Mouse (Mus musculus) gastrocnemius, adult 2 months (tissue): ENCODE results near the gene Dynll1. TPM values are rescaled to one million over a fixed set of nuclear protein-coding genes. Genes with fewer than 3 reads are reported as not detected.
A peak's percentile ranks its signal among the peaks of the same experiment; 100 is the strongest.

Source experiments
- DNase-seq: peaks from one replicate; pipeline ENCODE4 v3.0.0; 2022
- H3K27ac ChIP-seq: fragments of 200-600 bp; 2 replicates; pipeline ENCODE4 v1.8.1; 2022; ENCODE audit warnings: mild to moderate bottlenecking
- H3K4me3 ChIP-seq: fragments of 200-600 bp; 2 replicates; pipeline ENCODE4 v1.8.1; 2022; ENCODE audit warnings: mild to moderate bottlenecking, moderate library complexity
- CTCF ChIP-seq: fragments of 200-600 bp; IDR thresholded peaks from 2 replicates; pipeline ENCODE4 v1.8.1; 2022; ENCODE audit warnings: antibody characterized with exemption, mild to moderate bottlenecking, moderate library complexity
- intact Hi-C: fragments of 180-260 bp; cut with DNase I; formaldehyde crosslinking; loops from one replicate; pipeline ENCODE4 v1.15.1; 2025
- total RNA-seq, 2 experiments: library from RNA; stranded (reverse); gene quantifications; 2 replicates each; pipeline ENCODE4 v1.2.3; 2021

The Dynll1 gene
- total RNA-seq, 2 experiments from 2014 or later = 48.4 to 115 TPM

DNA sequence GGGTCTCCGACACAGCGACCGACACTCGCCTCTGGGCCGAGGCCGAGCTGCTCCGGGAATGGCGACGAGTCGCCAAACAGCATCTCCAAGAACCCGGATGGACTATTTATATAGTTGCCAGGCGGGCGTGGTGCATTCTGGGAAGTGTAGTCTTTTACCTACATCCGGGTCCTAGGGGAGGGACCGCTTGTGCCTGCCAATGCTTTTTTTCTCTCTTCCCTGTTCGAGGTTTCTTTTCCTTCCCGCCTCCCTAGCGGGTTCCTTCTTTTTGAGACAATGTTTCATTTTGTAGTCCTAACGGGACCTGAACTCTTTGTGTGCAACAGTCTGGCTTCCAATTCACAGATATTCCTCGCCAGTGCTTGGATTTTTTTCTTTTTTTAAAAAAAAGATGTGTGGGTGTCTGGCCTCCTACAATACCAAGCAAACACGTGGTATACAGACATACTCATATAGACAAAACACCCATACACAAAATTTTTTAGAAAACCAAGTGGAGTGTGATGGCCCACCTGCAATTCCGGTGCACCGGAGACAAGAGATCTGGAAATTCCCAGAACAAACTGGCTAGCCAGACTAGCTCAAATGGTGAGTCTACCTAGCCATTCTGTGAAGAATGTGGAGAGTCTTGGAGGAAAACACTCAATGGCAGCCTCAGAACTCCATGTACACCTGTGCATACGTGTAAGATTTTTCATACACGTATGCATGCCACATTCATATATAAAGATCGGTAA is 27.8 kb downstream of the Dynll1 start, which contains the start of gene Rnf10:
Gene Rnf10 (minus strand): TSS at position 87 of the 737 bp plus-strand sequence.
- no peak for TF ChIP-seq CTCF
- Histone ChIP-seq H3K27ac (peak within 1 kb of the TSS; percentile 98), H3K4me3 (peak within 1 kb of the TSS; percentile 92)
- intact Hi-C loops = loop anchor here (2.0 kb wide), 1 partner anchor 36 kb away; no protein-coding TSS in a partner anchor
- DNase-seq = peak; percentile 95

DNA sequence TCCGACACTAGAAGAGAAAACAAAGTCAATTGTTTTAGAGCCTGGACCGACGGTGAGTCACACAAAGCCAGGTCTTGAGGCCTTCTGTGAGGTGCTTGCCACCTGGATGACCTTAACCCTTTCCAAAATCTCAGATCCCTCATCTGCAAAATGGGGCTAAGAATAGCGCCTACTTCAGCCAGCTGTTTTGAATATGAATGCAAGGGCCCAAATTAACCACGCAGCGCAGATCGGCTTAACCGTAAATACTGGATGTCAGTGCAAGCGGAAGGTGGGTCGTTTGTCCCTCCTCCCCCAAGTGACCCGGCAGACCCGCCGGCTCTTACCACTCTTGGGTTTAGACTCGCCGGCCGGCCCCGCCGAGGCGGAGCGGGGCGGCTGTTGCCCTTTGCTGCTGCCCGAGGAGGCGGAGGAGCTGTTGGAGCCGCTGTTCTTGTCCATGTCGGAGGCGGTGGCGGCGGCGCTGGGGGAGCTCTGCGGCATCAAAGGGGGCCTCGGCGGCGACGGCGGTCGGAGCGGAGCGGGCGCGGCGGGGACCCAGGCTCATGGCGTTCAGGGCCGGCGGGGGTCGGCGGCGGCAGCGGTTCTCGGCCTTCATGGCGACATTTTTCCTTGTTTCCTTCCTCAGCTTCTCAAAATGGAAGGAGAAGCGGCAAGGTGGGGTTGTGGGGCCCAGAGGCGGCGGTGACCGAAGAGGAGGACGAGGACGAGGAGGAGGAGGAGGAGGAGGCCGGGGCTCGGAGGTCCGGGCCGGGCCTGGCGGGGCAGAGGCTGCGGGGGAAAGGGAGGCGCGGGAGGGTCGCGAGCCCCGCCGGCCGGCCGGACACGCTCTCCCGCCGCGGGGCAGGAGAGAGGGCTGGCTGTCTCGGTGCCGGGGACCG is 28.6 kb downstream of the Dynll1 start:
- intact Hi-C loops = loop anchor here (2.0 kb wide), 1 partner anchor 35 kb away; no protein-coding TSS in a partner anchor
- peak overlapping the region; percentile 98 for H3K27ac ChIP-seq
- peak overlapping the region; percentile 92 for H3K4me3 ChIP-seq
- TF ChIP-seq CTCF = no peak
- DNase-seq = peak; percentile 61

DNA sequence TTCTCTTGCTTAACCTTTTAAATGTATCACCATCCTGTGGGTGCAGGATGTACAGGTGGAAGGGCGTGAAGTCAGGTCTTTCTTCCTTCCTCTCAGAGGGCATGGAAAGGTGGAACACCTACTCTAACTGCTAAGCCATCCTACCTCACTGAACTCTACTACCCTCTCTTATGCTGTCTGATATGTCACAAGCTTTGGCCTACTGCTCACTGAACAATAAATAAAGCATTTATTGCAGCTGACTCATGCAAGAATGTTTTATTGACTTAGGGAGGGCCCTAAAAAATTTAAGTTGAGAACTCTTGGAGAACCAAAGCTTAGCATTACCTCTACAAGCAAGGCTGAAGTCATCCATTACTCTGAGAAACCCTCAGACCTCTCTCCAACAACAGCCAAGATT is 30.8 kb downstream of the Dynll1 start:
- no peak for TF ChIP-seq CTCF
- H3K27ac ChIP-seq = peak overlapping the region; percentile 91
- H3K4me3 ChIP-seq = peak overlapping the region; percentile 92
- DNase-seq = no peak
- intact Hi-C loops = no loop called here

DNA sequence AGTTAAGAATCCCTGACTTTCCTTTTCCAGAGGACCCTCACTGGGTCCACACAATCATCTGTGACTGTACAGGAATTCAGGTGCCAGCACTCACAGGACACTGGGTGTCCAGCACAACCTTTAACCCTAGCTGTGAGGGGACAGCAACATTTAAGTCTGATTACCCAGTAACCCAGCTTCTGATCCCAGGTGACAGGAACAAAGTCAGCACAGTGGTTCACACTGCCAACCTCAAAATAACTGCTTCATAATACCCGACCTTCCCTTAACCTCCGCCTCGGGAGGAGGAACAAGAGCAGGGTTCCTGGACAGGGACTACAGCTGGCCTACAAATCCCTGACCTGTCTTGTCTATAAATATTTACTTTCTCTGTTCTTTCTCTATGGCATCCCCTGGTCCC is 32.5 kb downstream of the Dynll1 start:
- Histone ChIP-seq H3K4me3 (peak overlapping the region; percentile 92), H3K27ac (peak overlapping the region; percentile 91)
- intact Hi-C loops = no loop called here
- DNase-seq = peak; percentile 57
- no peak for TF ChIP-seq CTCF

DNA sequence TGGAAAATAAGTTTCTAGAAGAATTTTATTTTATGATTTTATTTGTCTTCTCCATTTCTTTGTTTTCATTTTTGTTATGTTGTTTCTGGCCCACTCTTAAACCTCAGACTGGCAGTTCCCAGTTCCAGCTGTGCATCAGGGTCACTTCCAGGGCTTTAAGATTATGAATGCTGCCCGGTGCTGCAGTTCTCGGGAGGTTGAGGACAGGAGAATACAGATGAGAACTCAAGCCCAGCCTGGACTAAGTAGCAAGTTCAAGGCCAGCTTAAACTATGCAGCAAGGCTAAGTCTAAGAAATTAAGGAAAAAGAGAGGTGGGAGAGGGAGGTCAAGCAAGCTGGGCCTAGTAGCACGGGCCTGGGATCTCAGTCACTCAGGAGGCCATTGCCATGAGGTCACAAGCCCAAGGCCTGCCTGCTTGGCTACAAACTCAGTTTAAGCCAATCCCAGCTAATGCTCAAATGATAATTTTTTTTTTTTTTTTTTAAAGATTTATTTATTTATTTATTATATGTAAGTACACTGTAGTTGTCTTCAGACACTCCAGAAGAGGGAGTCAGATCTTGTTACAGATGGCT is 33.2 kb downstream of the Dynll1 start:
- DNase-seq = no peak
- H3K27ac ChIP-seq = peak overlapping the region; percentile 91
- TF ChIP-seq CTCF = no peak
- peak overlapping the region; percentile 36 for H3K4me3 ChIP-seq
- intact Hi-C loops = no loop called here

DNA sequence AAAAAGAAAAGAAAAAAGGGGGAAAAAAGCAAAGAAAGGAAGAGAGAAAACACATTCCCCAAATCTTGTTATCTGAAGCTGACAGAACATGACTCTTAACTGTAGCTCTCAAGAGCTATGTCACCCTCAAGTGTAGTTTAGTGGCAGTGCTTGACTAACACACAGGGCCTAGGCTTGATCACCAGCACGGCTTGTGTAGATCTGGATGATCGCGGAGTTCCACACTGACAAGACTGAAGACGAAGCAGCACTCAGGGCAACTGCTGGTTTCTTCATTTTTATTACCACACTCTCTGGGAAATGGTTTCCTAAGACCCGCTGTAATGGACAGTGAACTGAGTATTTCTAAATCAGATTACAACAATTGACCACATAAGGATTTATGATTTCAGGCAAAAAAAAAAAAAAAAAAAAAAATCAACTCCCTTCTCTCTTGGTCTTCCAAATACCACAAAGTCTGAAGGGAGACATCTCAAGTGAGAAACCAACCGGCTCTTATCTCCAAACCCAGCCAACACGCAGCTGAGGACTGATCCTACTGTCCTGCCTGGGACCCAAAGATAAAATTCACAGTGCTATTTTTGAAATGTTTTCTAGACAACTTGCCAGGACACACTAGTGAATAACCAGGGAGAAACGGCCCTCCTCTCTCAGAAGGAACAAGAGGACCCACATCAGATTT is 33.9 kb downstream of the Dynll1 start:
- intact Hi-C loops = no loop called here
- DNase-seq = no peak
- no peak for TF ChIP-seq CTCF
- peak overlapping the region; percentile 36 for H3K4me3 ChIP-seq
- H3K27ac ChIP-seq = peak overlapping the region; percentile 91

DNA sequence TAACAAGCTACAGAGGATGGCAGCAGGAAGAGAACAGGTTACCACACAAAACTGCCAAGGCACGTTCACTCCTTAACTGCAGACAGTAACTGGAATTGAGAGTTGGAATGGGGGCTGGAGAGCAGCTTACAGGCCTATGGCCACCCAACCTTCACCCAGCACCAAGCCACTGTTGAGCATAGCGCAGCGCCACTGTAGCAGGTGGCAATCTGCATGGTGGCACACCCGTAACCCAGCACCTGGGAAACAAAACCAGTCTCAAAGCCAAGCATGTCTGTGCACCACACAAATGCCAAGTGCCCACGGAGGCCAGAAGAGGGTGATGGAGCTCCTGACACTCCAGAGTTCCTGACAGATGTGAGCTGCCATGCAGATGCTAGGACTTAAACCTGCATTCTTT is 34.5 kb downstream of the Dynll1 start:
- no peak for TF ChIP-seq CTCF
- intact Hi-C loops = no loop called here
- peak overlapping the region; percentile 91 for H3K27ac ChIP-seq
- no peak for DNase-seq
- peak overlapping the region; percentile 36 for H3K4me3 ChIP-seq

DNA sequence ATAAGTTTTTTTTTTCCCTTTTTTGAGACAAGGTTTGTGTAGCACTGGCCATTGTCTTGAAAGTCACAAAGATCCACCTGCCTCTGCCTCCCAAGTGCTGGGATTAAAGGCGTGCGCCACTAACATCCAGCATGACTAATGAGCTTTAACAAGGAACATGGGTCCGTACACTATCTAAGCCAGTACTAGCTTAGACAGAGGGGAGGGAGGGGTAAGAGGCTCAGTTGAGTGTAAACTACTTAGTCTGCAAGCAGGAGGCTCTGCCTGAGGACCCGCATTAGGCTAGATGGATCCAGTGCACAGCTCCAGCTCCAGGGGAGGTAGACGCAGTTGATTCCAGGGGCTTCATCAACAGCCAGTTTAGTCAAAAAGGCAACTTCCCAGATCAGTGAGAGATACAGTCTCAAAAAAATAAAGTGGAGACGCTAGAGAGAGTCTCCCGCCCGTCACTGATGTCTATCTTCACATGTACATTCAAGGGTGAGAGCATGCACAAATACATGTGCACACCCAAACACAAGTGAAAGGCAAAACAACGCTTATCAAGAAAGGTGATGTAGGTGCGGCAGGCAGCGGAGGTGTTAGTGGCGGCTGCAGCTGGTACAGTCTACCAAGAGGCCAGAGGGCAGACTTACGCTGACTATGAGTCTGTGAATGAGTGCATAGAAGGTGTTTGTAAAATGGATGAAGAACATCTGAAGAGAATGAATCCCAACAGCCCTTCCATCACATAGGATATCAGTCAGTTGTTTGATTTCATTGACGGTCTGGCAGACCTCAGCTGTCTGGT is 38.1 kb downstream of the Dynll1 start:
- H3K4me3 ChIP-seq = no peak overlapping the region
- peak overlapping the region; percentile 25; the same call in 1 of the 2 replicates for H3K27ac ChIP-seq
- intact Hi-C loops = no loop called here
- no peak for TF ChIP-seq CTCF
- peak; percentile 12 for DNase-seq

DNA sequence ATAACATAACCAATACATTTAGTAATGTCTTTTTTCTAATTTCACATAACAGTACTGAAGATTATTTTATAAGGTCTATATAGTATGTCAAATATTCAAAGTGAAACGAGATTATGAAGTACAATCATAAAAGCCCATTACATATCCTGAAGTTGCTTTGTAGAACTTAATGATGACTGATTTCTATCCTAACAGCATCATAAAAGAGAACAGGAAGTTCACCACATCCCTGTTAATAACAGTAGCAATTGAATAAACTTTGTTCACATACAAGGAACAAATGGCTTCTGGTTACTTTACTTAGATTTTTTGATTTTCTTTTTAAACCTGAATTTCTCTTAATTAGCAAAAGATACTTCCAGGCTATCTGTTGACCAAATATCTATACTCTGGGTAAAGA is 38.9 kb downstream of the Dynll1 start:
- DNase-seq = no peak
- no peak overlapping the region for H3K4me3 ChIP-seq
- no peak for TF ChIP-seq CTCF
- peak overlapping the region; percentile 25; the same call in 1 of the 2 replicates for H3K27ac ChIP-seq
- intact Hi-C loops = no loop called here

DNA sequence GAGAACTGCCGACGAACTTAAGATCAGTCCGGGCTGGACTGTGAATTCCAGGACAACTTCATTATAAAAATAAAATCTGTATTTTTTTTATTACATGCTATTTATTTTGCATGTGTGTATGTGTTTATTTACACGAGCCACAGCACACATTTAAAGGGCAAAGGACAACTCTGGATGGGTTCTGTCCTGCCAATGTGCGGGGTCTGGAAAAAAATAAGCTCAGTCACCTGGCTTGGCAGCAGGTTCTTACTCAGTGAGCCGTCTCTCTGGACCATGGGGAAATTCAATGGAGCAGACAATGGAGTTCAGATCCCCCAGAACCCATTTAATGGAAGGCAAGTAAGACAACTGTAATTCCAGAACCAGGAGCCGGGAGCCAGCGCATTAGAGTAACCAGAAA is 39.7 kb downstream of the Dynll1 start:
- intact Hi-C loops = no loop called here
- H3K27ac ChIP-seq = peak overlapping the region; percentile 78
- no peak for TF ChIP-seq CTCF

DNA sequence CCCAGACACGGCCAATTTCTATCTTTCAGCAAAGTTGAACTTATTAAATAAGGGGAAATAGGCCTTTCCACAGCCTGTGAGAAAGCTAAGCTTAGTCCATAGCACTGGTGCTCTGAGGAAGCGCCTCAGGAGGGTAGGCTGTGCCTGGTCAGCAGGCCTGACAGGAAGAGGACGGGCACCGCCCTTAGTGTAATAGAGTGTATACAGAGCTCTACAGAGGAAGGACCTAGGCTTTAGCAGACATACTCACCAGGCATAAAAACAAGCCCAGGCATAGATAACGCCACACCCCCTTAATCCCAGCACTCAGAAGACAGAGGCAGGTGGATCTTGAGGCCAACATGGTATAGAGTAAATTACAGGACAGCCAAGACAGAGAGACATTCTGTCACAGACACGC is 40.4 kb downstream of the Dynll1 start:
- peak; percentile 25 for DNase-seq
- TF ChIP-seq CTCF = no peak
- no peak overlapping the region; the same call in 1 of the 2 replicates for H3K4me3 ChIP-seq
- H3K27ac ChIP-seq = peak overlapping the region; percentile 78
- intact Hi-C loops = no loop called here

More for the DNA sequence above, 39.7 kb downstream of the Dynll1 start:
- DNase-seq = peak; percentile 20
- peak overlapping the region; percentile 3 for H3K4me3 ChIP-seq
